Mouse (Mus musculus) Patski (cell line): ENCODE measurements around the gene Stxbp4. TPM values are rescaled to one million over a fixed set of nuclear protein-coding genes. Genes with fewer than 3 reads are reported as not detected.
A peak's percentile ranks its signal among the peaks of the same experiment; 100 is the strongest.

Source experiments
- ATAC-seq: fragments of 100-300 bp; one replicate; pipeline ENCODE4 v1.8.0; 2021
- CTCF ChIA-PET: fragments of 350-600 bp; sonication (Branson Sonifier 250); formaldehyde crosslinking; loops from one replicate; lab custom pipeline; 2022; ENCODE audit warnings: inconsistent platforms; lab: Charles Lee
- POLR2A ChIA-PET: fragments of 350-600 bp; sonication (Branson Sonifier 250); formaldehyde crosslinking; loops from one replicate; lab custom pipeline; 2022; ENCODE audit warnings: antibody characterized with exemption, inconsistent platforms; lab: Charles Lee
- DNase-seq: peaks from one replicate; pipeline ENCODE4 v3.0.0-alpha.2; 2011; ENCODE audit warnings: low read depth, low spot score
- H3K27me3 ChIP-seq: fragments of 371-371 bp; one replicate; pipeline ENCODE4 v1.5.1; 2021
- CTCF ChIP-seq: fragments of 100-300 bp; IDR thresholded peaks from one replicate; pipeline ENCODE4 v1.5.1; 2021
- in situ Hi-C: fragments of 300-500 bp; cut with MboI; formaldehyde crosslinking; loops from 3 replicates; pipeline ENCODE4 v1.11.1; 2018; ENCODE audit warnings: low pct_unique_long_range_greater_than_20kb, mixed read lengths
- polyA plus RNA-seq: library from polyadenylated mRNA; unstranded; gene quantifications from one replicate; pipeline ENCODE4 v1.2.3, GENCODE M21; 2021

Gene Stxbp4
- 21.3 TPM for polyA plus RNA-seq

- H3K27me3 ChIP-seq = no peaks in the 10 kb centered on the region
- ATAC-seq (peak; percentile 96), DNase-seq (peak; percentile 85)
- TF ChIP-seq CTCF = peak; percentile 64
- POLR2A ChIA-PET = interaction anchor here (1.6 kb wide), 1 partner anchor 16 kb away, joined by 3 read pairs; no protein-coding TSS in a partner anchor
- CTCF ChIA-PET = no interaction called here
- in situ Hi-C loops = no loop called here
Measured at GRCm38 (mm10) chr11:90637440-90638311, at the start of gene Stxbp4, which contains the start of gene Cox11. Gene Stxbp4, minus strand, starts transcription at chr11:90638084. Gene Cox11, plus strand, starts transcription at chr11:90638173.

- CTCF ChIA-PET = interaction anchor here (1.3 to 2.0 kb wide), 2 partner anchors 9 to 10 kb away, joined by 4 to 8 read pairs; no protein-coding TSS in a partner anchor
- no peak for TF ChIP-seq CTCF
Measured at GRCm38 (mm10) chr11:90687040-90687439, 49.2 kb upstream of the Stxbp4 start.

GRCm38 (mm10) chr11:90686287-90687025, 48.6 kb upstream of the Stxbp4 start:
- POLR2A ChIA-PET = no interaction called here
- DNase-seq (no peak), ATAC-seq (peak; percentile 2)
- H3K27me3 ChIP-seq = no peaks in the 10 kb centered on the region
- TF ChIP-seq CTCF = no peak
- in situ Hi-C loops = no loop called here
- CTCF ChIA-PET = interaction anchor here (2.0 kb wide), 1 partner anchor 11 kb away, joined by 8 read pairs; no protein-coding TSS in a partner anchor

More at GRCm38 (mm10) chr11:90687040-90687439, 49.2 kb upstream of the Stxbp4 start:
- H3K27me3 ChIP-seq = no peaks in the 10 kb centered on the region
- in situ Hi-C loops = no loop called here
- peak; percentile 60 for ATAC-seq
- POLR2A ChIA-PET = no interaction called here
- DNase-seq = no peak

- in situ Hi-C loops = no loop called here
- no peak for TF ChIP-seq CTCF
- POLR2A ChIA-PET = no interaction called here
- H3K27me3 ChIP-seq = no peaks in the 10 kb centered on the region
- ATAC-seq (no peak), DNase-seq (no peak)
- CTCF ChIA-PET = no interaction called here
Measured at GRCm38 (mm10) chr11:90685196-90685595, 47.3 kb upstream of the Stxbp4 start.

GRCm38 (mm10) chr11:90684765-90685164, 46.9 kb upstream of the Stxbp4 start:
- CTCF ChIA-PET = no interaction called here
- H3K27me3 ChIP-seq = no peaks in the 10 kb centered on the region
- no peak for DNase-seq
- no peak for ATAC-seq
- in situ Hi-C loops = no loop called here
- no peak for TF ChIP-seq CTCF
- POLR2A ChIA-PET = no interaction called here

GRCm38 (mm10) chr11:90681171-90681570, 43.3 kb upstream of the Stxbp4 start:
- no peak for TF ChIP-seq CTCF
- POLR2A ChIA-PET = no interaction called here
- CTCF ChIA-PET = no interaction called here
- no peaks in the 10 kb centered on the region for H3K27me3 ChIP-seq
- in situ Hi-C loops = no loop called here
- no peak for DNase-seq
- no peak for ATAC-seq

- ATAC-seq (peak; percentile 63), DNase-seq (no peak)
- ChIA-PET POLR2A (no interaction called here), CTCF (interaction anchor here (1.5 kb wide), 1 partner anchor 9 kb away, joined by 4 read pairs; the partner anchor contains the start of gene Tom1l1)
- TF ChIP-seq CTCF = no peak
- in situ Hi-C loops = no loop called here
- no peaks in the 10 kb centered on the region for H3K27me3 ChIP-seq
Measured at GRCm38 (mm10) chr11:90678582-90678981, 40.7 kb upstream of the Stxbp4 start.

- H3K27me3 ChIP-seq = no peaks in the 10 kb centered on the region
- CTCF ChIA-PET = interaction anchor here (0.6 to 1.5 kb wide), 3 partner anchors 10 to 25 kb away, joined by 3 to 4 read pairs (median 4); partner anchors contain the start of gene Tom1l1
- ATAC-seq (peak; percentile 98), DNase-seq (no peak)
- POLR2A ChIA-PET = no interaction called here
- TF ChIP-seq CTCF = no peak
- in situ Hi-C loops = no loop called here
Measured at GRCm38 (mm10) chr11:90677771-90678288, 39.9 kb upstream of the Stxbp4 start.

GRCm38 (mm10) chr11:90677027-90677426, 39.1 kb upstream of the Stxbp4 start:
- ATAC-seq (no peak), DNase-seq (no peak)
- H3K27me3 ChIP-seq = no peaks in the 10 kb centered on the region
- no peak for TF ChIP-seq CTCF
- in situ Hi-C loops = no loop called here
- CTCF ChIA-PET = no interaction called here
- POLR2A ChIA-PET = no interaction called here

GRCm38 (mm10) chr11:90675479-90676110, 37.7 kb upstream of the Stxbp4 start:
- no peaks in the 10 kb centered on the region for H3K27me3 ChIP-seq
- in situ Hi-C loops = no loop called here
- ChIA-PET CTCF (interaction anchor here (0.8 kb wide), 1 partner anchor 11 kb away, joined by 3 read pairs; no protein-coding TSS in a partner anchor), POLR2A (no interaction called here)
- no peak for TF ChIP-seq CTCF
- DNase-seq (no peak), ATAC-seq (no peak)
